Mouse (Mus musculus) kidney, adult 2 months (tissue): ENCODE data around the gene Tmem53. TPM values are rescaled to one million over a fixed set of nuclear protein-coding genes. Genes with fewer than 3 reads are reported as not detected.
A peak's percentile ranks its signal among the peaks of the same experiment; 100 is the strongest.

Experiments used
- DNase-seq: peaks from one replicate; pipeline ENCODE4 v3.0.0; 2021
- H3K27ac ChIP-seq: fragments of 200-500 bp; 2 replicates; pipeline ENCODE4 v1.5.1; 2012; ENCODE audit warnings: low read depth, low read length, control low read depth, inconsistent platforms; ENCODE audit not compliant: insufficient read depth
- H3K27me3 ChIP-seq: fragments of 200-500 bp; replicated peaks from 2 replicates; pipeline ENCODE4 v1.6.1; 2012; ENCODE audit warnings: mild to moderate bottlenecking, moderate library complexity, low read length, inconsistent platforms; ENCODE audit not compliant: control insufficient read depth, insufficient read depth
- H3K36me3 ChIP-seq: fragments of 200-500 bp; 2 replicates; pipeline ENCODE4 v1.6.1; 2012; ENCODE audit warnings: mild to moderate bottlenecking, moderate library complexity, low read length, inconsistent platforms; ENCODE audit not compliant: control insufficient read depth, insufficient read depth
- H3K4me1 ChIP-seq: fragments of 200-500 bp; 2 replicates; pipeline ENCODE4 v1.6.1; 2011; ENCODE audit warnings: low read length; ENCODE audit not compliant: control insufficient read depth, insufficient read depth
- H3K4me3 ChIP-seq: fragments of 200-500 bp; 2 replicates; pipeline ENCODE4 v1.5.1; 2011; ENCODE audit warnings: mild to moderate bottlenecking, low read depth, low read length, control low read depth; ENCODE audit not compliant: insufficient read depth
- CTCF ChIP-seq: fragments of 200-500 bp; conservative IDR thresholded peaks from 2 replicates; pipeline ENCODE4 v1.5.1; 2011; ENCODE audit warnings: low read depth, mild to moderate bottlenecking, control low read depth, low read length, moderate library complexity, mixed read lengths; ENCODE audit not compliant: insufficient read depth, insufficient read length
- POLR2A ChIP-seq: fragments of 200-500 bp; IDR thresholded peaks from one replicate; pipeline ENCODE4 v1.6.1; 2011; ENCODE audit warnings: low read depth, low read length, control low read depth
- whole genome bisulfite sequencing: fragments of 180-500 bp; shearing (Covaris S2); methylation state at CpG from one replicate; pipeline ENCODE4 v1.1.7; 2018; 5-methylcytosine and 5-hydroxymethylcytosine counted together
- polyA plus RNA-seq: library from polyadenylated mRNA; depleted of rRNA; stranded (reverse); fragments of >200 nt; gene quantifications from 2 replicates; pipeline ENCODE4 v1.2.3, GENCODE M21; 2012

The Tmem53 gene
- polyA plus RNA-seq, 1 experiment = 88.1 TPM

GRCm38 (mm10) chr4:117217029-117217428 is 34.7 kb upstream of the Tmem53 start:
- H3K36me3 ChIP-seq = no peaks in the 10 kb centered on the region
- no peak for DNase-seq
- no peak for TF ChIP-seq POLR2A
- TF ChIP-seq CTCF = no peak
- no peak overlapping the region for H3K27ac ChIP-seq
- no peaks in the 10 kb centered on the region for H3K4me1 ChIP-seq
- H3K4me3 ChIP-seq = no peak overlapping the region
- 82% methylated on average over 5 of the region's 5 CpGs for WGBS
- H3K27me3 ChIP-seq = no peaks in the 10 kb centered on the region

GRCm38 (mm10) chr4:117218517-117219219 is 33.1 kb upstream of the Tmem53 start:
- peak; percentile 79 for DNase-seq
- no peaks in the 10 kb centered on the region for H3K4me1 ChIP-seq
- peak; percentile 98 for TF ChIP-seq CTCF
- no peak for TF ChIP-seq POLR2A
- 30% methylated on average over 10 of the region's 10 CpGs for WGBS
- H3K27me3 ChIP-seq = no peaks in the 10 kb centered on the region
- no peak overlapping the region for H3K4me3 ChIP-seq
- no peak overlapping the region for H3K27ac ChIP-seq
- no peaks in the 10 kb centered on the region for H3K36me3 ChIP-seq

GRCm38 (mm10) chr4:117220741-117221515 is 30.8 kb upstream of the Tmem53 start:
- no peak overlapping the region for H3K27ac ChIP-seq
- no peaks in the 10 kb centered on the region for H3K36me3 ChIP-seq
- 83% methylated on average over 9 of the region's 9 CpGs for whole genome bisulfite sequencing
- no peak for TF ChIP-seq CTCF
- TF ChIP-seq POLR2A = no peak
- H3K4me1 ChIP-seq = no peaks in the 10 kb centered on the region
- DNase-seq = no peak
- no peak overlapping the region for H3K4me3 ChIP-seq
- H3K27me3 ChIP-seq = no peaks in the 10 kb centered on the region

- no peak for DNase-seq
- TF ChIP-seq POLR2A (no peak), CTCF (no peak)
Observed at GRCm38 (mm10) chr4:117221836-117222235, 29.9 kb upstream of the Tmem53 start.

GRCm38 (mm10) chr4:117223001-117223400 is 28.8 kb upstream of the Tmem53 start:
- H3K36me3 ChIP-seq = no peaks in the 10 kb centered on the region
- no peak overlapping the region for H3K4me3 ChIP-seq
- DNase-seq = no peak
- H3K27ac ChIP-seq = no peak overlapping the region
- H3K4me1 ChIP-seq = no peaks in the 10 kb centered on the region
- no peaks in the 10 kb centered on the region for H3K27me3 ChIP-seq
- TF ChIP-seq POLR2A = no peak
- TF ChIP-seq CTCF = no peak
- WGBS = 46% methylated on average over 5 of the region's 5 CpGs

More at GRCm38 (mm10) chr4:117221836-117222235, 29.9 kb upstream of the Tmem53 start:
- no peaks in the 10 kb centered on the region for H3K36me3 ChIP-seq
- H3K4me1 ChIP-seq = no peaks in the 10 kb centered on the region
- no peak overlapping the region for H3K27ac ChIP-seq
- H3K27me3 ChIP-seq = no peaks in the 10 kb centered on the region
- WGBS = 88% methylated on average over 9 of the region's 9 CpGs
- no peak overlapping the region for H3K4me3 ChIP-seq

GRCm38 (mm10) chr4:117224122-117224521 is 27.6 kb upstream of the Tmem53 start:
- DNase-seq = no peak
- TF ChIP-seq POLR2A (no peak), CTCF (no peak)
- Histone ChIP-seq H3K27ac (no peak overlapping the region), H3K27me3 (no peaks in the 10 kb centered on the region), H3K36me3 (no peaks in the 10 kb centered on the region), H3K4me1 (no peaks in the 10 kb centered on the region), H3K4me3 (no peak overlapping the region)
- WGBS = 87% methylated on average over 8 of the region's 8 CpGs

- Histone ChIP-seq H3K27ac (no peak overlapping the region), H3K27me3 (no peaks in the 10 kb centered on the region), H3K36me3 (no peaks in the 10 kb centered on the region), H3K4me3 (no peak overlapping the region), H3K4me1 (no peaks in the 10 kb centered on the region)
- DNase-seq = no peak
- TF ChIP-seq CTCF = no peak
- TF ChIP-seq POLR2A = no peak
Observed at GRCm38 (mm10) chr4:117225250-117225649, 26.5 kb upstream of the Tmem53 start.
